ENCODE assay signal across 20 mouse cellular contexts in the genomic region with DNA sequence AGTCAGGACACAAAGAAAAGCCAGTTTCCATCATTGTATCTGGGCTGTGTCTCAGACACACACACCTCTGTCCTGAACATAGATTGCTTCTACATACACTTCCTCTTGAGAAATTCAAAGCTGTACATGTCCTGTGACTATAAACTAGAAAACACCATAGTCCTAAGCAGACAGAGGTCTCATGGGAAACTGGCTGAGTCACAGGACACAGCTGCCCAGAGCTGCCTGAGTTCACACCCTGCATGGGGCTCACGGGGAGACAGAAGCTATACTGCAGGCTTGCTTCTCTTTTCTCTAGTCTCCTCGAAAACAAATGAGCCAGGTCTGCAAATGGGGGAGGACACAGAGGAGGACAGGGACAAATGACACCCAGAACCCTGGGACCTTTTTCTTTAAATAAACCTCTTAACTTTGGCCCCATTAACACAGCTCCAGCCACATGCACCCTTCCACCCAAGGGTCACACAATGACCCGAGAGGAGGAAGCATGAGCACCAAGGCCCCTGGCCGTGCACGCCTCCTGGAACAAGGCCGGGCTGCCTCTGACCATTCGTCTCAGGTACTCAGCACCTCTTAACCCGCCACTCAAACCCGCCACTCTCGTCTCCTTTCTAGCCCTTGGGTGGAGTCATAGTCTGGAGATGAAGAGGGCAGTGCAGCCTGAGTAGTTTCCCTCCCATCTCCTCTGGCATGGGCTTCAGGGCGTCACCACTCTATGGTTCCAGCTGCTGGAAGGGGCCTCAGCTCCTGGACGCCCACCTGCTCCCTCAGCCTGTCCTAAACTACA. TPM values are rescaled to one million over a fixed set of nuclear protein-coding genes. Genes with fewer than 3 reads are reported as not detected.
DNase-seq lines count a peak whose midpoint lies in the region; ATAC-seq lines count a peak whose summit lies in the region.
"Had no signal": no experiment of that assay in that cellular context is flagged by ENCODE, and none has a peak within 500 bp of the region (broad histone marks: within the 10 kb centered on the region; RNA-seq: fewer than 3 reads in every experiment).

No protein-coding gene starts in this region.

- no peaks in the 10 kb centered on the region for H3K27me3 ChIP-seq in forebrain, embryonic 11.5 days (ENCODE audit: control insufficient read depth, insufficient read depth, low read length)
- no peaks in the 10 kb centered on the region for H3K27me3 ChIP-seq in forebrain, embryonic 12.5 days
- no peaks in the 10 kb centered on the region for H3K27me3 ChIP-seq in kidney, embryonic 16.5 days (ENCODE audit: insufficient read depth, low read length)
- no peaks in the 10 kb centered on the region for H3K27me3 ChIP-seq in lung, embryonic 16.5 days (ENCODE audit: control insufficient read depth, insufficient read depth, low read depth, low read length)
- H3K27me3 ChIP-seq: limb, embryonic 13.5 days; liver, embryonic 15.5 days; neural tube, embryonic 15.5 days had no signal

- WGBS in forebrain, embryonic 11.5 days: 90% methylated on average over 12 of the region's 12 CpGs
- 79% methylated on average over 12 of the region's 12 CpGs for WGBS in forebrain, embryonic 12.5 days
- 30% methylated on average over 12 of the region's 12 CpGs for WGBS in kidney, embryonic 16.5 days
- WGBS in lung, embryonic 16.5 days: 58% methylated on average over 12 of the region's 12 CpGs

- H3K36me3 ChIP-seq in forebrain, embryonic 11.5 days (ENCODE audit: control insufficient read depth, insufficient read depth, low read length): no peaks in the 10 kb centered on the region; the same call in 1 of the 2 replicates
- peaks cover 41% of the 10 kb centered on the region for H3K36me3 ChIP-seq in forebrain, embryonic 12.5 days (replicated peaks)
- H3K36me3 ChIP-seq in kidney, embryonic 16.5 days (ENCODE audit: insufficient read depth, low read length): peaks cover 14% of the 10 kb centered on the region
- H3K36me3 ChIP-seq in lung, embryonic 16.5 days (ENCODE audit: control insufficient read depth, insufficient read depth, low read length): peaks cover 12% of the 10 kb centered on the region

- H3K27ac ChIP-seq in forebrain, embryonic 11.5 days (ENCODE audit: low read depth, low read length): no peak overlapping the region
- no peak overlapping the region for H3K27ac ChIP-seq in forebrain, embryonic 12.5 days
- peak overlapping the region; percentile 45; the same call in 1 of the 2 replicates for H3K27ac ChIP-seq in kidney, embryonic 16.5 days (ENCODE audit: low read length)
- H3K27ac ChIP-seq in lung, embryonic 16.5 days (ENCODE audit: low read length): 0 out of 2 replicates have a peak overlapping the region, but pooled peaks have one; percentile 19
- H3K27ac ChIP-seq: hindbrain, embryonic 10.5 days; limb, embryonic 13.5 days; liver, embryonic 15.5 days; midbrain, embryonic 10.5 days; neural tube, embryonic 15.5 days had no signal

- no peak overlapping the region for H3K4me2 ChIP-seq in forebrain, embryonic 11.5 days (ENCODE audit: low read depth, low read length, severe bottlenecking)
- H3K4me2 ChIP-seq in forebrain, embryonic 12.5 days: no peak overlapping the region
- H3K4me2 ChIP-seq in kidney, embryonic 16.5 days (replicated peaks; ENCODE audit: low read depth, low read length): no peak overlapping the region
- H3K4me2 ChIP-seq in lung, embryonic 16.5 days (ENCODE audit: low read depth, low read length): no peak overlapping the region
- H3K4me2 ChIP-seq: limb, embryonic 13.5 days; liver, embryonic 15.5 days; neural tube, embryonic 15.5 days had no signal

- ATAC-seq in forebrain, embryonic 11.5 days (replicated peaks; ENCODE audit: low FRiP score): no peak
- ATAC-seq in forebrain, embryonic 12.5 days (ENCODE audit: low FRiP score): no peak
- peak; percentile 22 for ATAC-seq in kidney, embryonic 16.5 days (ENCODE audit: low FRiP score, low TSS enrichment)
- peak; percentile 61 for ATAC-seq in lung, embryonic 16.5 days (ENCODE audit: low read depth)
- ATAC-seq: forebrain, embryonic 14.5 days; inflammation-experienced regulatory T-cells, adult 6 months had no signal

- H3K9me3 ChIP-seq in forebrain, embryonic 11.5 days (ENCODE audit: control insufficient read depth, low read length): no peaks in the 10 kb centered on the region
- H3K9me3 ChIP-seq in forebrain, embryonic 12.5 days: no peaks in the 10 kb centered on the region
- H3K9me3 ChIP-seq in kidney, embryonic 16.5 days (ENCODE audit: low read length): no peaks in the 10 kb centered on the region
- H3K9me3 ChIP-seq in lung, embryonic 16.5 days (ENCODE audit: control insufficient read depth, low read length): no peaks in the 10 kb centered on the region
- H3K9me3 ChIP-seq: hindbrain, embryonic 10.5 days; limb, embryonic 13.5 days; liver, embryonic 15.5 days; midbrain, embryonic 10.5 days; neural tube, embryonic 15.5 days had no signal

- H3K4me3 ChIP-seq in forebrain, embryonic 11.5 days (ENCODE audit: low read depth, low read length): no peak overlapping the region
- H3K4me3 ChIP-seq in forebrain, embryonic 12.5 days (replicated peaks): no peak overlapping the region
- no peak overlapping the region for H3K4me3 ChIP-seq in kidney, embryonic 16.5 days (ENCODE audit: low read length)
- no peak overlapping the region for H3K4me3 ChIP-seq in lung, embryonic 16.5 days (ENCODE audit: low read length)
- H3K4me3 ChIP-seq: hindbrain, embryonic 10.5 days; limb, embryonic 13.5 days; liver, embryonic 15.5 days; midbrain, embryonic 10.5 days; neural tube, embryonic 15.5 days had no signal

- H3K9ac ChIP-seq in forebrain, embryonic 11.5 days (ENCODE audit: low read length): no peak overlapping the region
- H3K9ac ChIP-seq in forebrain, embryonic 12.5 days: no peak overlapping the region
- H3K9ac ChIP-seq in kidney, embryonic 16.5 days (replicated peaks; ENCODE audit: low read length): 0 out of 2 replicates have a peak overlapping the region, but pooled peaks have one; percentile 0
- H3K9ac ChIP-seq in lung, embryonic 16.5 days (ENCODE audit: low read length): no peak overlapping the region
- H3K9ac ChIP-seq: limb, embryonic 13.5 days; liver, embryonic 15.5 days; neural tube, embryonic 15.5 days had no signal

- peak; percentile 33 for DNase-seq in forebrain, embryonic 11.5 days (ENCODE audit: low spot score)
- DNase-seq in kidney, adult 9 months: no peak
- DNase-seq in spleen, adult 12 weeks (ENCODE audit: low spot score): no peak
- no peak for DNase-seq in embryo, embryonic 10.5 days (ENCODE audit: low spot score)
- DNase-seq in urinary bladder, postnatal 25 days (ENCODE audit: low spot score): no peak
- DNase-seq: cerebellum, adult 11-12 months; thymus, adult 2 months had no signal

- no peaks in the 10 kb centered on the region for H3K4me1 ChIP-seq in forebrain, embryonic 11.5 days (replicated peaks; ENCODE audit: control insufficient read depth, insufficient read depth, low read length)
- no peaks in the 10 kb centered on the region for H3K4me1 ChIP-seq in forebrain, embryonic 12.5 days
- H3K4me1 ChIP-seq in kidney, embryonic 16.5 days (ENCODE audit: insufficient read depth, low read length): peaks cover 9% of the 10 kb centered on the region; the same call in 1 of the 2 replicates
- H3K4me1 ChIP-seq in lung, embryonic 16.5 days (replicated peaks; ENCODE audit: control insufficient read depth, insufficient read depth, low read length): no peaks in the 10 kb centered on the region
- H3K4me1 ChIP-seq: hindbrain, embryonic 10.5 days; limb, embryonic 13.5 days; liver, embryonic 15.5 days; midbrain, embryonic 10.5 days had no signal

RNA-seq across cellular contexts. Expression of a gene that starts 12.9 kb away (rescaled TPM):
- polyA plus RNA-seq in forebrain, embryonic 11.5 days (2014; fragmentation: Nextera tagmentation; extraction: Ambion mirVana): not detected in 2 replicates
- not detected in 2 replicates for polyA plus RNA-seq in forebrain, embryonic 12.5 days (2016; fragmentation: Nextera tagmentation; extraction: Ambion mirVana)
- 0.53 and 0.71 TPM in 2 replicates for polyA plus RNA-seq in kidney, embryonic 16.5 days (2015; fragmentation: Nextera tagmentation; extraction: Ambion mirVana)
- polyA plus RNA-seq in lung, embryonic 16.5 days (2015; fragmentation: Nextera tagmentation; extraction: Ambion mirVana): not detected in 2 replicates
- polyA plus RNA-seq: cortical plate, adult 2 months; embryonic facial prominence, embryonic 14.5 days; forebrain, embryonic 14.5 days; hindbrain, embryonic 10.5 days; inflammation-experienced regulatory T-cells, adult 6 months; limb, embryonic 13.5 days; liver, embryonic 15.5 days; midbrain, embryonic 10.5 days; neural tube, embryonic 15.5 days; stomach, embryonic 14.5 days; thymus, adult 2 months had no signal

RNA-seq across cellular contexts. Expression of a gene that starts 20.7 kb away (rescaled TPM):
- polyA plus RNA-seq in forebrain, embryonic 11.5 days (2014; fragmentation: Nextera tagmentation; extraction: Ambion mirVana): 8.1 and 8.2 TPM in 2 replicates
- 6.0 and 7.4 TPM in 2 replicates for polyA plus RNA-seq in forebrain, embryonic 12.5 days (2016; fragmentation: Nextera tagmentation; extraction: Ambion mirVana)
- polyA plus RNA-seq in kidney, embryonic 16.5 days (2015; fragmentation: Nextera tagmentation; extraction: Ambion mirVana): 2.5 and 3.6 TPM in 2 replicates
- polyA plus RNA-seq in lung, embryonic 16.5 days (2015; fragmentation: Nextera tagmentation; extraction: Ambion mirVana): 4.0 and 4.1 TPM in 2 replicates

RNA-seq across cellular contexts. Expression of a gene that starts 35.3 kb away (rescaled TPM):
- polyA plus RNA-seq in forebrain, embryonic 11.5 days (2014; fragmentation: Nextera tagmentation; extraction: Ambion mirVana): 25.6 and 27.5 TPM in 2 replicates
- 20.7 and 22.6 TPM in 2 replicates for polyA plus RNA-seq in forebrain, embryonic 12.5 days (2016; fragmentation: Nextera tagmentation; extraction: Ambion mirVana)
- polyA plus RNA-seq in kidney, embryonic 16.5 days (2015; fragmentation: Nextera tagmentation; extraction: Ambion mirVana): 25.9 and 27.1 TPM in 2 replicates
- 30.2 and 32.4 TPM in 2 replicates for polyA plus RNA-seq in lung, embryonic 16.5 days (2015; fragmentation: Nextera tagmentation; extraction: Ambion mirVana)

Comparison
In these comparisons a context has a peak if more than half of its experiments do, and no peak if none do; other contexts are left out.
1. ATAC-seq: peak in kidney, embryonic 16.5 days (single experiment) and lung, embryonic 16.5 days (single experiment); none in forebrain, embryonic 11.5 days (single experiment) and forebrain, embryonic 12.5 days (single experiment).
2. H3K27ac ChIP-seq: peak in kidney, embryonic 16.5 days (single experiment) and lung, embryonic 16.5 days (single experiment); none in forebrain, embryonic 11.5 days (single experiment) and forebrain, embryonic 12.5 days (single experiment).